Mouse (Mus musculus): ENCODE measurements around the gene Bbox1.
A peak's percentile ranks its signal among the peaks of the same experiment; 100 is the strongest.

The Bbox1 gene

DNA sequence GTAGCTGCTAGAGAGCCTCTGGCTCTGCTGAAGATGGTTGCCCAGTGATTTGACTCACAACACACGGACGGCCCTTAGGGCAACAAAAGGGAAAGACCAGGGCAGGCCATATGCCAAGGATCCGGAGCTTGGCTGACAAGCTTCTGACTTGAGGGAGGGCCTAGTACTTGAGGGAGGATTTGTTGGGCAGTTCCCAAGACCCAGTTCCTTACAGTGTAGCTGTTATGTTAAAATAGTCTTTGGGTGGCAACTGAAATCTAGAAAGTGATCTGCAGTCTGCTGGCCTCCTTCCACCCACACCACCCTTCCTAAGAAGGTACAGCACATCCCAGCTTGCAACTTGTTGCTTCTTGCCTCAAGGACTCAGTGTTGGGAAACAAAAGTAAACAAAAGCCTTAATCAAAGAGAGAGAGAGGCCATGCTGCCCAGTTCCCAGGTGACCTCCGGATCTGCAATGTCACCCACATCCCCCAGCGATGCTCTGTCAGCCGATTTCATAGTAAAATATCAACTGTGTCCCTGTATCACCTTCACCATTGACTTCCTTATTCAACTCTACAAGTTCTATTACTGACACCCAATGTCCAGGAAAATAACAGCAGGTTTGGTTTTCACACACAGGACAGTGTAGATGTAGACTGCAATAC, at the start of gene Bbox1:
TSS of gene Bbox1 (minus strand) at position 52 of the 647 bp plus-strand sequence.
- DNase-seq (ENCODE audit: low spot score): no peak

DNA sequence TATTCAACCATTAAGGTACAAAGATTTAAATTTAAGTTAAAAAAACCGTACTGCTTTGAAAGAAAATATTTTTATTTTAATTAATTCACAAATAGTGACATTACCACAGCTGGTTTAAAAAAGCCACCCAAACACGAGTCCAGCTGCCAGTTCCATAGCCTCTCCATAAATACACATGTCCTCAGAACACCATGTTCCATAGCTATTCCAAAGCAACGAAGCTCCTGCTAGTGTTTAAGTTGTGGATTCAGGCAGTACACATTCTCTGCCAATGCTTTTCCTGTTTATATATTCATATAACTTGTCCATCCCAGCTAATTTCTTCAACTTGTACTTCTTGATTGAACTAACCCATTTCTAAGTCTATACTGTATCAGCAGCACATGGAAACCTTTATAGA, 49.5 kb upstream of the Bbox1 start:
- DNase-seq (ENCODE audit: low spot score): no peak

DNA sequence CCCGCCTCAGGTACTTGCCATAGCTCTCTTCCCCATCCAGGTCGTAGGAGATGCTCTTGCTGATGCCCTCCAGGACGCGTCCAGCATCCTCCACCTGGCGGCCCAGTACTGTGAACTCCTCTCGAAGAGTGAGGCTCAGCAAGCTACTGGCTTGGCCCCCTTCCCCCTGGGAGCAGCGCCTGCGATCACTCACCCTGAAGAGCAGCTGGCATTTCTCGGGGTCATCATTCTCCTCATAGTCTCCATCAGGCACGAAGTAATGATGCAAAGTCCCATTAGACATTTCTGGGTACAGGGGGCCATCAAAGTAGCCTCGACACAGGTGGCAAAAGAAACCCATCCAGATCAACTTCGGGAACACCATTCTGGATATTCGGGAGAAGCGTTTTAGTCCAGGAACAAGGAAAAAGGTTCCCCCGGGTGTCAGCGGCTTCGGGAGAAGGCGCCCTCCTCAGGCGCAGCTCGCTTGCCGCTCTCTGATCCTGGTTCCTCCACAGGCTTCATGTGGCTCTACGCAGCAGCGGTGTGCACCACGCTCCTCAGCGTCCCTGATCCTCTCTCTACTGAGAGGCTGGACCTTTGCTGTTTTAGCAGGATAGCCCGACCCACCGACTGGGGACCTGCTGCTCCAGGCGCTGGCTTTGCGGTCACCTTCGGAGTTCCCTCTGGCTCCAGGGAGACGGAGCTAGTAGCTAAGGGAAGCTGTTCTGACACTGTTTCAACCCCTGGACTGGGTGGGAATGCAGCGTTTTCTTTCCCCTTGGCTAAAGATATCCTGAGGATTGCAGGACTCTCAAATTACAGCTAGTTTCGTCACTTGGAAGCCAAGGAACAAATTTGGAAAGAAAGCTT, 48.3 kb upstream of the Bbox1 start, which contains the start of gene Fibin:
TSS of gene Fibin (minus strand) at position 752 of the 852 bp plus-strand sequence.
- DNase-seq (ENCODE audit: low spot score): peak; percentile 76

DNA sequence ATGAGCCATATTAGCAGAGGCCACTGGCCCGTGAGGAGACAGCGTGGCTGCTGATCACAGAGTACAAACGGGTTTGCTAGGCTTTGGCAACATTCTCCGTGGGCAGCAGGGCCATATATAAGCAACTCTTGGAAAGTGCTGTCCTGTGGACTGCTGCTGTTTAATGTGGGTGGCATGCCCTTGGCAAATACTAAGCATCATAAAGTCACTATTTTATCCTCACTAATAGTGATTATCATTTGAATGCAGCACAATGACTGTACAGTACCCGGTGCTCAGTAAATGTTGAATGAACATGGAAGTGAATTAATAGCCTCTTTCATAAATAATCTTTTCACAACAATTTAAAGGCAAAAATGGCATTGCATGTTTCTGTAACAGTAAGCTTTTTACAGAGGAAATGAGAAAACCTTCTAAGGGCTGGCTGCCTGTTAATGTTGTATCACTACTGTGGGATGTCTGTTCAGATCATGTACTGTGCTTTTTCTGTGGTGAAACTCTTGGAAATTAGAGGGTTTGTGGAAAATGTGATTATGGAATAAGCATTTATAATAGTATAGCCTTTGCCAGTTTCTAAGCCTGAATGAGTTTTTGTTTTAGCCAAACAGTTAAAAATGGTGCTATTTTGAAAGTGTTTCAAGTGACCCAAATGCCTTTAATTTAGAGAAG, 39.1 kb upstream of the Bbox1 start:
- no peak for DNase-seq (ENCODE audit: low spot score)

DNA sequence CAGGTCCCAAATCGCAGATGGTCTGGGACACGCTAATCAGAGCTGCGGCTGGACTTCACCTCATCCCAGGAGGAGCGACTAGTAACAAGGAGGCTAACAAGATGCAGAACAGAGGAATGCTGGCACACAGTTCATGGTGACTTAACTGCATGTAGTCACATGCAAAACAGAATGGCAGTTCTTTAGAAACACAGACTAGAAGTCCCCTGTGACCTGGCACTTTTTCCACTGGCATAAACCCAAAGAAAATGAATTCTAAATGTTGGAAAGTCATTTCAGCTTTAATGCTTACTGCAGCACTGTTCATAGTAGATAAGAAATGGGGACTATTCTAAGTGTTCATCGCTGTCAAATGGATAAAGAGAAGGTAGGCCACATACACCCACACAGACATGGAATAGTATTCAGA, 37.5 kb upstream of the Bbox1 start:
- peak; percentile 9 for DNase-seq (ENCODE audit: low spot score)

DNA sequence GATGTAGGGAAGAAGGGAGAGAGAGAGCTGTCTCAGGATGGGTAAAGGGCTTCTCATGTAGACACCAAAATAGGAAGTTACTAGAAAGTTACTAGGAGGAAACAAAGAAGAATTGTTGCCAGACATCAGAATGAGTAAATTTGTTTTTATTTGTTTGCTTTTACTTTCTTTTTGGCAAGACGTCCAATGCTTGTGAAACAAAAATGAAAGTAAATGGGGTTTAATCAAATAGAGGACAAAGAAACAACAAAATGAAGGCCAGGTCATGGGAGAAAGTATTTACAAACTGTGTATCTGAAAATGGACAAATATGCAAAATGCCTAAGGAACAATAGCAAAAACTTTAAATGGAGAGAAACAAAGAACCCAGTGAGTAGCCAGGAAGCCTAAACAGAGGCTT, 37.0 kb upstream of the Bbox1 start:
- no peak for DNase-seq (ENCODE audit: low spot score)

DNA sequence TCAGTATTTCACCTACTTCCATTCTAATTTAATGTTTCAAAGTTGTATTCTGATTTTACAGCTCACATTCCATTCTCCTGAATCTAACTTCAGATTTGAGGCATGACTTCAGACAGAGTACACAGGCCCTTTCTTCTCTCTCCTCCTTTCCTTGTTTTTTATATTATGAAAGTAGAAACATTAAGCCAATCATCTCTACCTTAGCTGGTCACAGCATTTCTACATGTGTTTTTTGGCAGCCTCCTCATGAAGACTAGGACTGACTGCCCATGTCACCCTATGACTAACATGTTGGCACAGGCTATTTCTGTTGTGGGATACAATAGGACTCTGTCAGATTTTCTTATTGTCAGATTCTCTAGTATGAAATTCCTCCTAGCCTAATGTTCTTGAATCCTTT, 14.6 kb upstream of the Bbox1 start:
- no peak for DNase-seq (ENCODE audit: low spot score)

DNA sequence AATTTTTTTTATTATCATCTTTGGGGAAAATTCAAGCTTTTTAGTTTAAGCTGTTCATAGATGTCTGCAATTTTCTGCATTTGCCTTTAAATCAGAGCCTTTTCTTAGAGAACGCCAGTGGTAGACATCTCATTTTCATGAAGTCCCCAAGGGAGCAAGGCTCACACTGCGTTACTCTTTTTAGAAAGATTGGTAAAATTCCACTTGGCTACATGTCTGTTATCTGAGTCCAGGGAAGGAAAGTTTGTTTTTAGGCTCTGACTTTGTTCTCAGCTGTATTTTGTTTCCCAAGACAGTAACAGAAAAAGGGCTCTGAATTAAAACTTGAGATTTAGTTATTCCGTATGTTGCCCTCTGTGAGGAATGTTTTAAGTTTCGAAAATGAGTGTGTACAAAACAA, 5.6 kb upstream of the Bbox1 start:
- DNase-seq (ENCODE audit: low spot score): no peak

DNA sequence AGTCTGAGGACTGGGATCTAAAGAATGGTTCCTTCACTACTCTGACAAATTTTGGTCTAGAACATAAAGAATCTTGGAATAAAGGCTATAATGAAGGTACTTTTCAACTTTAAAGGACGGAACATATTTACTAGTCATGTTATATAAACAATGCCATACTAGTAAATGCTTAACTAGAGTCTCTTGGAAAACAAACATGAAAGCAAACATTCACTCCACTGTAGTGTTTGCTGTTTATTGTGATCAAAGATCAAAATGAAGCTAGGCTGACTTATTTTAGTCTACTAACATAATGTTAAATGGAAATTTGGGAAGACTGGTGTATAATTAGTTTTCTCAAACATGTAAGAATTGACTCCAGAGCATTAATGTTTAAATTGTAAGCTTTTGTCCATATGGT, 4.9 kb upstream of the Bbox1 start:
- DNase-seq (ENCODE audit: low spot score): no peak

DNA sequence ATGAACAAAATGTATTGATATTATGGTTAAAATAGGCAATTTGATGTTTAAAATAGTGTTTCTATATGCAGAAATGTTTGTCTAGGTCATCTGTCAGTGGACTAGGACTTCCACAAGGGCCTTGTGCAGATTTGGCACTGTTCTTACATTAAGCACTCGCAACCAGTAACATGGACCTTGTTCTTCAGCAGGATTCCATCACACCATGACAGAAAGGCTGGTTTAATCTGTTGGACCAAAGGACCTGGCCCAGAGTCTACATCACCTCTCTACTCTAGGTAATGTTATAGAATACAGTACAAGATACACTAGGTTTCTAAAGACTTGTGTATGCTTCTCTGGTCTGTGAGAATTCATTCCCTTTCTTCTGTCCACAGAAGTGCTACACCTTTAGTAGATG, 4.4 kb upstream of the Bbox1 start:
- no peak for DNase-seq (ENCODE audit: low spot score)

DNA sequence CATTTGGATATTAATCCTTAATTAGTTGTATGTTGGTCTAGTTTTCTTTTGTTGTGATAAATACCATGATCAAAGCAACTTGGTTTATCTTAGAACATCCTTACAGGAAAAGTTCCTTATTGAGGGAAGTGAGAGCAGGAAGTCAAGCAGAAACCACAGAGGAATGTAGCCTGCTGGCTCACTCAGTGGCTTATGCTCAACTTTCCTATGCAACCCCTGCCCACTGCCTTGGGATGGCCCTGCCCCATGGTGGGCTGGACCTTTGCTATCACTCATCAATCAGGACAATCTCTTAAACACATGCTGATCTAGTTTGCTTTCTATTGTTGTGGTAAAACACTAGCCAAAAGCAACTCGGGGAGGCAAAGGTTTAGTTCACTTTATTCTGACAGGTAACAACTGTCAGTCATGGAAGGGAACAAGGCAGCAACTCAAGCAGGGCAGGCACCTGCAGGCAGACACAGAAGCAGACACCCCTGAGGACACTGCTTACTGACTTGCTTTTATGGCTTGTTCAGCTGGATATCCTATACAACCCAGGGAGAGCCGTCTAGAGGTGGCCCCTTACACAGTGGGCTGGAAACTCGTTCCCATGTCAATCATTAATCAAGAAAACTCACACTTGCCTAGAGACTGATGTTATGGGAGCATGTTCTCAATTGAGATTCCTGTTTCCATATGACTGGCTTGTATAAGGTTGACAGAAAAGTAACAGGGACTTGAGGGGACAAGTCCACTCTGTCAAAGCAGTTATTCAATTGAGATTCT, 1.9 kb upstream of the Bbox1 start:
- no peak for DNase-seq (ENCODE audit: low spot score)

DNA sequence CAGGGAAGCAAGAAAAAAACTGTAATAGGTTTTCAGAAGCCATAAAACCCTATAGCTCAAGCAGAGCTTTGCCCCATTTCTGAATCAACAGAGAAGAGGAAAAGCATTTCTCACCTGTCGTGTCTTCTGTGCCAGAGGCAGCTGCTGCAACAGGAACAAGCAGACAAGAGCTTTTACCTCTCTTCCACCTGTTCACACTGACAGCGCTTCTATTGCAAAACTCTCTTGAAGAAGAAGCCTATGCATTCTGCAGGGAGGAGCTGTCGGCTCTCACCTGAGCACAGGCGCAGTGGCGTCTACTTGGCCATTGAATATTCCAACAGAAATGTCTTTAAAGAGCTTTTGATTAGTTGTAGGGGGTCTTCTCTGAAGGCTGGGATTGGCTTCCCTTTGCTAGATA, 286 bp downstream of the Bbox1 start:
- DNase-seq (ENCODE audit: low spot score): no peak

DNA sequence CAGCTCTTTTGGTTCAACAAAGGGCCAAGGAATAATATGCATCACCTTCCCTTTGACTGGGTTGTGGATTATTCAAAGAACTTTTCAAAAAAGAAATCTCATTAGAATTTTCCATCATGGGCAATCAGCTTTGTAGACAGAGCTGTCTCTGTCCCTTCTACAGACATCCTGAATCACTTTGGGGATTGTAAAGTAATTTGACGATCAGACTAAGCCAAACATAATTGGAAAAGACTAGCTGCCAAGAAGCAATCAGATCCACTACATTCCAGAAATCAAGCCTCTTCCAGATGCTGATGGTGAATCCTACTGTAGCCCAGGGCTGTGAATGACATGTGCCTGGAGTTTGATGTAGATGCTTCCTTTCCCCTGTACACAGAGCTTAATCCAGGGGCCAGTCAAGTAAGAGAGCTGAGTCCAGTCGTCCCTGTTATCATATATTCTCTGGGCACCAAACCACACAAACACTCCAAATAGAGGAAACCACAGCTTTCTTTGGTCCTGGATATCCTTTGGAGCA, 995 bp downstream of the Bbox1 start:
- no peak for DNase-seq (ENCODE audit: low spot score)

DNA sequence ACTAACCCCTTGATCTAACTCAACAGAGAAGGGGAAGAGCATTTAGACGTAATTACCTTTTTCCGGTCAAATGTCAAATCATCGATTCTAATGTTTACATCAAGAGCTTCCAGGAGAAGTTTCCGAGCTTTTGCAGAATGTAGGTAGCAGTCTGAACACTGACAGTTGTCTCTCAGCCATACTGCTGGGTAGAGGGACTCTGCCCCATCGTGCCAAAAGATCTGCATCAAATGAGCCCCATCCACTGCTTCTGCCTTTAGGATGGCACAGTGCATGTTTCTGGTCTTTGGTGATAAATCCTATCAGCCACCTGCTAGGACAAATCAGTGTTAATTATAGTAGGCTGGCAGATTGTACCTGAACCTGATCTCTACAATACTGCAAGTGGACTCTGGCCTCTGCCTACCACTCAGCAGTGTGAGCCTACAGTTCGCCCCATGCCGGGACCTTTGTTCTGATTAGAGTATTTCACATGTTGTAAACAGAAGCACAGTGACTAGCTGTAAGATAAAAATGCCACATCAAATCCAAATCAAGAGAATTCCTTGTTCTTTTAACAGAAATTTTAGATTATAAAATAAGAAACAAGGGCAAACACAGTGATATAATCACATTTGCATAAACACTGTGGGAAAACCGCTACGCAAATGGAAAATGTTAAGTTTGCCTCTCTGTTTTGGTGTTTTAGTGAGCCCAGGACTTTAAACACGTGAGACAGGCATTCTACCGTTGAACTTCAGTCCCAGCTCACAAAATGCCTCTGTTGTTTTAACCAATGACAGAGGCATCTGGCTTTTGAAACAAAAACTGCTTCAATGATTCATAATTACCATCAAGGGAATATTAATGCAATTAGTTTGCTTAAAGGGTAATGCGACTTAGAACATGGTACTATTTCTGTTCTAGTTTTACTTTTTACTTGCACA, 8.7 kb downstream of the Bbox1 start:
- no peak for DNase-seq (ENCODE audit: low spot score)

DNA sequence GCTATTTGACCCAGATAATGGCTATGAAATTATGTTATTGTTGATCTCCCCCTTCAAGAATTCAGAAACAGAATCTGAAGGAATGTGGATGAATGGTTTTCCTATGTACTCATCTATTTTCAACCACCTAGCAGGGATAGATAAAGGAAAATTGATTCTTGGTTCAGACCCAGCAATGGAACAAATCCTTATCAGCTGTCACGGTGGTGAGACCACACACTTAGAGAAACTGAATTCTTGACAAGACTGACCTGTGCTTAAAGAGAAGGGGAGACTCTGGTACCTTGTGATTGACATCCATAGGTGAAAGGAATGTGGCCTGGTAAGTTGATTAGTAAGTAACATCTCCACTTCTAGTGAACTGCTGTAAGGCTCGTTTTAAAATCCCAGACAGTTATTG, 12.1 kb downstream of the Bbox1 start:
- DNase-seq (ENCODE audit: low spot score): peak; percentile 13

DNA sequence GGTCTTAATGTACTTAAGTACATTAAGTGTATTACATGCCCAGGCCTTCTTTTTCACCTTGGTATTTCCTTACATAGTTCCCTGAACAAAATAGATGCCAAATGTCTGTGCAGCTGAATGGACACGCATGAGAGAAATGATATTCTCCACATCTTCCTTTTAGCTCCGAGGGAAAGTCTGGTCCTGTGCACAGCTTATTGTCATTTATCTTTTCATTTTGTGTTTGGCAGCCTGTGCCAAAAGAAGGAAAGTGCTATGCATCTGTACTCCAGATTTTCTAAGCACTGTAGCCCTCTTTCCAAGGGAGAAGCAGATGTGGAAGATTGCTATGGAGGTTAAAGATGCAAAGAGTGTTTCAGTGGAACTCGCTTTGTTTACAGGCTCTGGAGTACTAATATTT, 13.0 kb downstream of the Bbox1 start:
- no peak for DNase-seq (ENCODE audit: low spot score)

DNA sequence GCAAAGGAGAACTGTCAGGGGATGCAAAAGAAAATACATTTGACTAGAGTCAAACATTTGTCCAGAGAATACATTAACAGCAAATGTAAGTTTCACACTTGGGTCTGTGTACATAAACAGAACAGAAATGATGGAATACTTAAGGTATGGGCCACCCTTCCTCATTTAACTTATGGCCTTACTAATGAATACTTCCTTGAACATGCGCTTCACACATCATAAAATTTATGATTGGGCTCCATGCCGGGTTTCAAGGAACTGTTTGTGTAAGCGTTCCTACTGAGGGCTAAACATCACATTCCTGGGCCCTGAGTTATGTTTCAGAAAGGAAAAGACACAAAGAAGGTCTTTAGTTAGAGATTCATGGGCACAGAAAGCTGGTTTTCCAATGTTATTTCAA, 19.4 kb downstream of the Bbox1 start:
- DNase-seq (ENCODE audit: low spot score): no peak

DNA sequence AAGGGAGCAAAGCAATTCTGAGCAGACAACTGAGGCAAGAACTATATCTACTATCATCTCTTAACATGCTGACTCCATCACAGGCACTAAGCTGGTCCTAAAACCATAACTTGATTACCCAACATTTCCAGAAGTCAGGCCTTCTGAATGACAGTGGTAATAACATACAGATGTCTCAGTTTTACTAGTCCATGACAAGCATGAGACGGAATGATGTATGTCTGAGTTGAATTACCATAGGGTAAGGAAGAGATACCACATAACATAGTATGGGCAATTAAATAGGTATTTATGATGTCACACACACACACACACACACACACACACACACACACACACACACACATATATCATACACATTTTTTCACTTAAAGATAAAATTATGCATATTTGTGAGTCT, 26.4 kb downstream of the Bbox1 start:
- DNase-seq (ENCODE audit: low spot score): no peak

DNA sequence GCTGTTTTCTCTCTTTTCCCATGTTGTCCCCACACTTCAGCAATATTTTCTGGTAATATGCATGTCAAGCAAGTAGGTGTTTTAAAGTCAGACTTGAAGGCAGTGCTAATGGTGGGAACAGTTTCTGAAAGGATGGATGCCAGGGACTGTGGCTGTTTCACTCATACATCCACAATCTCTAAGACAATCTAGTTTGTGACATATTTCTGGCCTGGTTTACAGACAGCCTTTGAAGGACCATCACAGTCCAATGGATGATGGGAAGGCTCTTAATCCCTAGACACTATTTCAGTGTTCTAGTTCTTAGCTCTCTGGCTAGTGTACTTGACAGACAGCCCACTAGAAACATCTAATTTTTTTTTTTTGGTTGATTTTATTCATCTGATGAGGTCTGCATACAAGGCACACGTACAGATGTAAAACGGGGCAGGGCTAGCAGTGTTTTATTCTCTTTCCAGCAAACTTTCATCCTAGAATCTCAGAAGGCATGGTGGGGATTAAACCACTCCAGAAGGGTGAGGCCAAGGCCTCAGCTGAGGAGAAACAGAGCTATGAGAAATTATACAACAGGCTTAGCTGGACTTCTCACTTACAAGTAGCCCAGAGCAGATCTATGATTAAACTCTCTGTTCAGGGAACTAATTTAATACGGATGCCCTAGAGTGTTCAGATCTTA, 28.4 kb downstream of the Bbox1 start:
- no peak for DNase-seq (ENCODE audit: low spot score)

DNA sequence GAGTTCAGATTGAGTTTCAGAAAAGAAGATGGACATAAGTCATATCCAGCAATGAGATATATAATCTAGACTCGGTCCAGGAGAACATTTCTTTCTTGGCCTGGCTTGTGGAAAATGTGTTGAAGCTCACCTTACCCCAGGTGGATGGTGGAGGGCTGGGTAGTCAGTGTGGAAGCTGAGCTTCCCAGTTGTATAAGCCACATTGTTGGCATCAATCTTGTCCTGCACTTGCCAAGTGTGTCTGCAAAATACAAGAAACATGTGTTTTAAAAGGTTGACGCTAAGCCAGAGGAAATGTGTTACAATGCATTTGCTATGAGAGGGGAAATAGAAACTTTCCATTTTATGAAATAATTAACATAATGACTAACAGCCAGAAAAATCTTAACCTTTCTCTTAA, 38.9 kb downstream of the Bbox1 start:
- DNase-seq (ENCODE audit: low spot score): no peak

All from embryo, embryonic 10 days (tissue).